Mouse (Mus musculus) thymus, postnatal 25 days (tissue): ENCODE measurements at regions not wholly inside any gene's neighbourhood (a gene's known extent, or its start where the extent isn't known, plus 50 kb on each side); places are given as distances from the start of the nearest gene placed in this dataset.
"Not testable (repeated sequence)": the region's sequence is repeated elsewhere in the genome, so short reads cannot be mapped to it uniquely, and the experiment has no call there.

Experiments used
- DNase-seq: peaks from one replicate; pipeline ENCODE4 v3.0.0; 2022

DNA sequence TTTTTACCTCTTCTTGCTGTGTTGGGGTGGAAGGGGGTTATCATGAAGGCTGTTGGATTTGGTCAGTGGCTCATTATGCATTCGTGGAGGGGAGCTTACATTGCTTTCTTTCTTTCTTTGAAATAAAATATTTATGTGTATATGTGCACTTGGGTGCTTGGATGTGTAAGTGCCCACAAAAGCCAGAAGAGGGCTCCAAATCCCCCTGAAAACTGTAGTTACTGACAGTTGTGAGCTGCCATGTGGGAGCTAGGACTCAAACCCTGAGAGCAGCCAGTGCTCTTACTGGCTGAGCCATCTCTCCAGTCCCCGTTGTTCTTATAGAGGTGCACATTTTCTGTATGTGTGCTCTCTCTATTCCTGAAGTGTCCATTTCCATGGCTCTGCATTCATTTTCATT is 415.6 kb upstream of the Zfp507 start:
- DNase-seq, result no peak

DNA sequence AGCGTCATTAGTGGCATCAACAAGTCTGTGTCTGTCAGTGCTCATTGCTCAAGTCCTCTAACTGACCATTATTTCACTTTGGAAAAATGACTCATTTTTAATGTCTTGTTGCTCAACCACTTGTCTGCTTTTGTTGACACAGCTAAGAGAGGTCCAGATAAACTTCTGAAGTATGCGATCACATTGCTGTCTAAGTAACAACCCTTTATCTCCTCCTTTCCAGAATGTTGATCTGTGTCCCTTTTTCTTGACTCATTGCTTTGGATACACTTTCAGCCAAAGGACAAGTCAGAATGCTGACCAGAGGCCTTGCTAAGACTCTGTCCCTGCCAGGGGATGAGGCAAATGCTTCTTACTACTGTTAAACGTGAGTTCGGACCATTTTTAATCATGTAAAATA is 407.2 kb upstream of the Zfp507 start:
- no peak for DNase-seq

DNA sequence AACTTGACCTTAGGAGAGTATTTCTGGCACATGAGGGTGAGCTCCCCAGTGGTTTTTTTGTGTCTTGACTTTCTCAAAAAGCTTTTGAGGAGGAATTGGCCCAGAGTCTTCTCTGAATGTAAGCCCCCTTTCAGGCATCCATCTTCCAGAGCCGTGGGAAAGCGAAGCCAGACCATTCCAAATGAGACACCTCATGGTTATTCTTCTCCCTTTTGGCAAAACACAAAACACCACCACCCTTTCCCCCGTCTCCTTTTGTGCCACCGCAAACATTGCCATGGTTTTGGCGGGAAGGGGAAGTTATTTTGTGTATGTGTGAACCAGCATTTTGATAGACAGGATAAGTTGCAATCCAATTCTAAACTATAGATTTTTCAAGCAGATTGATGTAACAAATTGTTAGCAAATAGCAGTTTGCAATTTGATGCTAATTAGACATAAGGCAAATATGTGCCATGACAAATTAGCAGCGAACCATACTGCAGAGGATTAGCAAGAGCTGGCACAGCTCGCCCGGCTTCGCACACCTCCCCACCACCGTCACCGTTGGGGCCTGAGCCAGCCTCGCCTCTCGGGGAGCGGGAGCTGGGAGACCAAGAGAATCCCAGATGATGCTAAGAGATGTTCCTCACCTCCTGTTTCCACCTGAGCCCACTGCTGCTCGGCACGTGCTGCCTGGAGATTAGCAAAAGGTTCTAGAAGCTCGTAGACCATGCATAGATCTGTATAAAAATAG is 404.9 kb upstream of the Zfp507 start:
- no peak for DNase-seq

DNA sequence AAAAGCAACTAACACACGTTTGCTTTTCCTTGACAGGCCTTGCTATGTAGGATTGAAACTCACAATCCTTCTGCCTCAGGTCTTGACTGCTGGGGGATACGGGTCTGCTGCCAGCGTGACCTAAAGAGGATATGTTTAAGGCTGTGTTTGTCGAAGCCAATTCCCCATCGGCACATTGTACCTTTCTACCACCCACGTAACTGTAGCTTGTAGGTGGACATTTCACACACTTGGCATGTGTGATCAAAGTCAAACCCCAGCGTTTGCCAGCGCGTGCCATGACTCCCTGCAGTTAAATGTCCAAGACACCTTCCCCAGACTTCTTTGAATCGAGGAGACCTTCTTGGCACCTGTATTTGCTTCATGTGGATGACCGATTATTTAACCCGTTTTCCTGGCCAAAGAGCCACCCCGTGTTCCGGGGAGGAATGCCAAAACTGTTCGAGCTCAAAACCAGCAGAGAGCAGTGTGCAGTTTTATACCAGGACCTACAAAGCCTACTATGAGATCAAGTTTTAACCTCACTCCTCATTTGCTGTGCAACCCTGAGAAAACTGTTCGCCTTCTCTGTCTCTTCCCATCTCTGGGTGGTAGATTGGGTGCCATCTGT is 395.4 kb upstream of the Zfp507 start:
- no peak for DNase-seq

DNA sequence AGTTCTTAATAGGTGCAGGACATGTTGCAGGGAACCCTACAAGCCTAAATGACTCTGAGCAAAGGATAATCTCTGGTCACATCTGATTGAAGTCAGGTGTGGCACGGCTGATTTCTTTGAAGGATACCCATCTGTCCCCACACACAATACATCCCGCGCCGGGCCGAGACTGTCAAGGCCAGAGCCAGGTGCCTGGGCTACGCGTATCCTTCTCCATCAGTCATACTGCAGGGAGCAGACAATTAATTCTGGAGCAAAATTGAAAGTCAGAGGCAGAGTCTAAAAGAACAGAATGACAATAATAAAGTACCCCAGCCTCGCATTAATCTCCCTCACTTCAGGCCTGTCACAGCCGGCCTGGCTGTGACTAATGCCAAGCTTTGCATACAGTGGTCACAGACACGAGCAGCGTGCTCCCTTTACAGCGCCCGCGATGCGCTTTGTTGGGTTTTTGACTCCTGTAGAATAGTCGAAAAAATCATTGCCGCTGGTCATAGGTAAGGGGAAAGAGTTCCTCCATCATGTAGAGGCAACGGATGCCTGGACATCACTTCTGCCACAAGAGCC is 393.4 kb upstream of the Zfp507 start:
- no peak for DNase-seq

DNA sequence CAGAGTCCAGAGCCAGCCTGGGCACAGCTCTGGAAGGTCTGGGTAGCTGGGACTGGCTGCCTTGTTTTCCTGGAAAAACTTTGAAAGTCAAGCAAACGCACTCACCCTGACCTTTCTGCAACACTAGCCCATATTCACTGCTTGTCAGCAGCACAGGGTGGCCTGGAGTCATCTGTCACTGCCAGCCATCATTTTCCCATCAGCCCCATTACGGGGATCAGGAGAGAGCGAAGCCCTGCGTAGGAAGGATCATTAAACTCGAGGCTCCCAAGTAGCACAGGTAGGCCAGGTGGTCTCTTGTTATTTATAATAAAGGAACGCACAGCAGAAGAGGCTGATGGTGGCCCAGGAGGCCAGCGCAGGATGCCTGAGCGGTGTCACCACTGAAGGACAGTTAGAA is 389.8 kb upstream of the Zfp507 start:
- no peak for DNase-seq

DNA sequence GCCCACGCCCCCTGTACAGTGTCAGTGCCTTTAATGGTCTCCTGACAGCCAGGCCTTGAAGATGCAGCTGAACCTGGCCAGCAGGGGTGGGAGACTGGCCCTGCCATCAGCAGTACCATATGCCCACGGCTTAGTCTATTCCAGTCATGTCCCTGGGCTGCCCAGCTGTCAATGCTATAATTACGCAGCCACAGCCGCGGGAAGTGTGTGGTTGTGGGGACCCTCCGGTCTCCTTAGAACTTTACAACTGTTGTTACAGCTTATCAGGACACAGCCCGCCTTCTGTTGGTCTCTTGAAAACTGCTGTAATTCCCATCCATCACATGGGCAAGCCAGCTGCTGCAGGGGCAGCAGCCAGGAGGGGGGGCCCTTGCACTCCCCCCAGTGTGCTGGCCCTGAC is 375.1 kb upstream of the Zfp507 start:
- DNase-seq, result no peak

DNA sequence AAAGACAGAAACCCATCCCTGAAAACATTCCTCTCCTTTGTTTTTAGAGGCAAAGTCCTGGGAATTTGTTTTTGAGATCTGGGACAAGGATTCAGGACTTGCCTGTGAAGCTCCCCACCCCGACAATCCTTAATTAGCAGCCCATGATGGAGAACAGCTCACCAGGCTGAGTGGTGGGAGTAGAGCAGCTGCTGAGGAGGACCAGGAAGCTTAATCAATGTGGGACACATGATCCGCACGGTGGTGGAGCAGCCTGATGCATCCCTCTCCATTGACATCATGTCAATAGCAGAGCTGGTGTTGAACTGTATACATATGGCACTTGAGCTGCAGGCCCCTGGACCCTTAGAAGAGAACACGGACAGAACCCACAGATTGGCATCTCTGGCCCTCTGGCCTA is 372.5 kb upstream of the Zfp507 start:
- DNase-seq, result no peak

DNA sequence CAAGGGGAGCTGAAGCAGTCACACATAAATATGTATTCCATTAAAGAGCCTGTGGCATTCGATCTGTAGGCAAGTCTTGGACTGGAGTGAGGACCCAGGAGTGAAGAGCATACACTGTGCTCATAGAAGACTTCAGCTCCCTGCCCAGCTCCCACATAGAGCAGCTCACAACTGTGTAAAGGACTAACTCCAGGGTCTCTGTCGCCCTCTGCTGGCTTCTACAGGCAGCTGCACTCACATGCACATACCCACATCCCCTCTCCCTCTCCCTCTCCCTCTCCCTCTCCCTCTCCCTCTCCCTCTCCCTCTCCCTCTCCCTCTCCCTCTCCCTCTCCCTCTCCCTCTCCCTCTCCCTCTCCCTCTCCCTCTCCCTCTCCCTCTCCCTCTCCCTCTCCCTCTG is 369.7 kb upstream of the Zfp507 start:
- DNase-seq, result not testable (repeated sequence)

DNA sequence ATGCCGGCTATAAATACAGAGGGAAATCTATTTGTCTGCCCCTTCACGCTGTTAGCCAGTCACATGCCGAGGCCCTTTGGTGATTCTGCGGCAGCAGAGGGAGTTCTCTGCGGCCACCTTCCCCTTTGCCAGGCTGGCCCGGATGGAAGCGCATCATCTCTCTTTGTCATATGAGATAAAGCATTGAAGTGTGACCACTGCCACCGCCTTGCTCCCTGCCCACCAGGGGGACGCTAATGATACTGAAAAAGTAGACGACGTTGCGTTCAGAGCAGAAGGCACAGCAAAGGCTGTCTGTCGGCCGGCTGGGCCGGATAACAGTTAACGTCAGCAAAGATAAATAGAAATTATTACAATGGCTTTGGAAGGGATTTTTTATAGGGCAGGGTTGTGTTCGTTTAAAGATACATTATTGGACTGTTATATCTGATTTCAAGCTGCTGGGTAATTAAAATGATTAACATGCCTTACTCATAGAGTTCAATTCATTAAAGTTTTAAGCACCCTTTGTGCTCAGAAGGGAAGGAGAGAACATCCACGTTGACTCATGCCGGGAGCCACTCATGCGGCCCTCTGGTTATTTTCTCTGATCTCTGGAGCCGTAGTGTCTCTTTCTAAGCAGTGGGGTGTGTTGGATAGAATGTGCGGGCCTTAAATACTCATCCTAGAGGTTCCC is 354.6 kb upstream of the Zfp507 start:
- DNase-seq, result no peak

DNA sequence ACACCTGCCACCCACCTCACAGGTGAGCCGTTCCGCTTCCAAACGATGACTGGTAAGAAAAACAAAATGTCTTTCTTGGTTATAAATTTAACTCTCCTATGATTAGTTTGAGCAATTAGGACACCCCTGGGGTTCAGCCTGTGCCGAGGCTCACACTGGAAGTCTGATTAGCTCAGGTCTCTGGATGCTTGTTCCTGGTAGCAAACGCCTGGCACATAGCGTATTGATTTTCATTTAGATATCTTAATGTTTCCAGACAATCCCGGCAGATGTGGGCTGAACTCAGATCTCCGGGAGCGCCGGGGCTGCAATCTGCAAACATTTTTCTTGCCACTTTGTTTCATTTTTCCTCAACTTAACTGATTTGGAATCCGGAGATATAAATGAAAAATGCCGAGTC is 353.8 kb upstream of the Zfp507 start:
- DNase-seq, result no peak

DNA sequence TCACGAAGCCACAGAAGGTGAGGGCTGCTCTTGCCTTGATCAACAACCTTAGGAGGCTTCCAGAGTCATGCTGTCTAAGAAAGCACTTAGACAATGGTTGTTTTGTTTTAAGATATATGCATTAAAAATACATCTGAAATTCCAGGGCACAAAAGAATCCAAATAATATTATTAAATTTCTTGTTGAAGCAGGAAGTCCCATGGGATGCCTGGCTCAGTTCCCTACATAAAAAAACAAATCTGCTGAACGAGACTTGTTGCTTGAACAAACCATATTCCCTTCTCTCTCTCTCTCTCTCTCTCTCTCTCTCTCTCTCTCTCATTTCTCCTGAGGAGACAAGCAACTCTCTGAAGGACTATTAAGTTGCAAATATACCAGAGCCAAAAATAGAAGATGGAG is 352.8 kb upstream of the Zfp507 start:
- DNase-seq, result no peak

DNA sequence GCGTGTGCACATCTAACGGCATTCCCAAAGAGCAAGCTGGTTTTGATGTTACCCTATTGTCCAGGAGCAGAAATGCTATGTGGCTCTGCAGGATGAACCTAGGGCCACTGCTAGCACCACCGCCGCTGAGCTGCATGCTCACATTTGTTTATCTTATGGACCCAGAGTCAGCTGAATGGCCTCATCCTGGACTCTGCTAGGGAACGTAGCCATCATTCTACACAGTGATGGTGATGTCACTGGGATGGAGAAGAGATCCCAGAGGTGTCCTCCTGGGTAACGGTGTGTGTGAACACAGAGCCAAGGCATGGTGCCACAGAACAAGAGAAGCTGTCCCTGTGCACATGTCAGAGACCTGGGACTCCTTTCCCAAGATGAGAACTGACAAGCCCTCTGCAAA is 352.4 kb upstream of the Zfp507 start:
- DNase-seq, result no peak

DNA sequence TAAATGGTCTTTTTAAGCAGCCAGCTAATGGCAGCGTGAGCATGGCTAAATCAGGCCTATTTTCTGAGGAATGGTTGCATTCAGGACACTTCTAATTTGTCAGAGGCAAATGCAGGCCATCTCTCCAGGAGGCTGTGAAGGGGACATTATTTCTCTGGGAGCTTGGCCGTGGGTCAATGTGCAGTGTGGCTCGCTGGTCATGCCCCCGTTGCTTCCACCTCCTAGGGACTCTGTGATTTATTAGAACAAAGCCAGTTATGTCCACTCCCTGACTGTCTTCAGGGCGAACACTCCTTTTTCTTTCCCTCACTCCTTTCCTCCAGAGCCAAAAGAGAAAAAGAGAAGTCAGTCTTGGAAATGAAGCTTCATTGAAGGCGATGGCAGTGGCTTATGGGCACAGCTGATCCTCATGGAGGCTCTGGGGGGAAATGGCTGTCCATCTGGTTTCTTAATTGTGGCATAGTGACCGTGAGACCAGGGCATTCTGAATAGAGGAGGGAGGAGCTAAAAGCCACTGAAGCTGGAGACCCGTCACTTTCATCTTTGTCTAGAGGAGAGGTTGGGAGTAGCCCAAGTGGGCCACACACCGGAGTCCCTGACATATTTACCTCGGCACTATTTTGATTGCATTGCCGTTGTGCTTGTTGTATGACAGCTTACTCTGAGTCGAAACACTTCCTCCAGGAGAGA is 348.2 kb upstream of the Zfp507 start:
- DNase-seq, result no peak

DNA sequence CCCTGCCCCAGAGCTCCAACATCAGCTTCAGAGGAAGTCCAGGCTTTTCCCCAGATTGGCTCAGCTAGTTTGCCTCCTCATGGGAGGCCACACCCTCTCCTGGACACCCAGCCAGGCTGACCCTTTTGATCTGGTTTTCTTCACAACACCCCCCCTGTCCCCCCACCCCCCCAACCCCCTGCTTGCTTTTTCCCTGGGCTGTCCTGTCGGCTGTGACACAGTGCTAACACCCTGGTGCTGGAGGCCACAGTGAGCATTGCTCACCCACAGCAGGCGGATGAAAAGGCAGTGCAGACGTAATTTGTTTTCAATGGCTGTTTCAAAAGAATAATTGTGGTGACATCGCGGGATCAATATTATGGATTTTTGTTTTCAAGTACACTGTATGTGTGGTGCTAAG is 333.8 kb upstream of the Zfp507 start:
- DNase-seq, result no peak

DNA sequence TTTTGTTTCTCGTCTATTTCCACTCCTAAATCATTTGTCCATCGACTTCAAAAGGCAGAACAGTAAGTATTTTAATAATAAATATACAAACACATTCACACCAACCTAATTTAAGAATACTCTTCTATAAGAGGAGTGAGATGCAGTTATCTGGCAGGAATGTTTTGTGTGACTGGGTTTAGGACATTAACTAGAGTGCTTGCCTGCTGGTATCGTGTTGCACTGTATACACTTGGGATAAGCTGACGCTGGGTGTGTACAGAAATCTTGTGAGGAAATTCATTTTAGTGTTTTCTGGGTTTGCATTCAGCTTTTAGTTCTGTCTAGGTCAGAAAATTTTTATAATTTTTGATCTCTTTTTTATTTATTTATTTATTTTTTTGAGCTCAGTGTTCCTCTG is 331.8 kb upstream of the Zfp507 start:
- no peak for DNase-seq

DNA sequence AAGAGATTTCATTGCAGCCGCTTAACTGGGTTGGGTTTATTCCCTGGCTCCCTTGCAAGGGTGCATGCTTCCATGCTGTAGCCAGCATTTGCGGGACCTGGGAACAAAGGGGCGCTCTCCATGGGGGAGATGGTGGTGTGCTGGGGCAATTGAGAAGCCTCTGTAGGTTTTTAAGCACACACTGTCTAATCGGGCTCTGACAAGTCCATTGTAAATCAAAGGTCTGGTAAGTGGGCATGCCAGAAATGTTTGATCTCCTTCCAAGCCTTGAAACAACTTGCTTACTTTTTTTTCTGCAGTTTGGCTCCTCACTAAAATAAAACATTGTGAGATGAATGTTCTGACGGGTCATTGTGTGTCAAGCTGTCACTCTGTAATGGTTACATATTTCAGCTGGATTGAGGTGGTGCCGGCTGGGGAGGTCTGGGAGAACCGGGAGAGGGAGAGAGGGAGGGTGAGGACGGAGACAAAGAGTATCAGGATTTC is 330.9 kb upstream of the Zfp507 start:
- DNase-seq, result no peak

DNA sequence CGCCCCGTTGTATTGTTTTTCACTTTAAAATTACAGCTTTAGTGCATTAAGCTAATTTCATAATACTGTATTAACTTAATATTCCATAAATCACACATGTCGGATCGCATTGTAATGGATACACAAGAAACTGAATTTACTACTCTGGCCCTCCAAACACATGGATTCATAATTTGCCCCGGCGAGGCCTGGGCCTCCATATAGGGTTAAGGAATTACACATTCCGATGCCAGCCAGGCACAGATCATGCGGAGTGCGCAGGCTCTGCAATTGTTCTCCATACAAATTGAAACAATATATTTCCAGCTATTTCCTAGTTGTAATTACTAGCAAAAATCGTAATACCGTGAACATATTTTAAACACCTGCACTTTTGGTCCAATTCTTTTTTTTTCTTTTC is 330.2 kb upstream of the Zfp507 start:
- no peak for DNase-seq

DNA sequence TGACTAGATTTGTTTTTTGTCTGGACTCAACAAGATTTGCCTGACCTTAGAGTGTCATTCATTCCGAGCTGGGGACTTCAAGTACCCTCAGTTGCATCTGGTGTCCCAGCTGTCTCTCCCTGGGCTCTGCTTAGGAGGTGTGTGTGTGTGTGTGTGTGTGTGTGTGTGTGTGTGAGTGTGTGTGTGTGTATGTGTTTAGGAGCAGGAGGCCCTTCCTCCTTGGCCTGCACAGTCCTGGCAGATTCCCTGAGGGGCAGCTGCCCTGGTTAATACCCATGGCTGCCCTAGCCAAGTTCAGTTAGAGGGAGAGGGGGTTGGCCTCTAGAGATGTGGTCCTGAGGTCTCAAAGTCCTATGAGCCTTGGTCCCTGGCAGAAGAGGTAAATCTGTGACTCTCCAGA is 329.8 kb upstream of the Zfp507 start:
- DNase-seq, result no peak

DNA sequence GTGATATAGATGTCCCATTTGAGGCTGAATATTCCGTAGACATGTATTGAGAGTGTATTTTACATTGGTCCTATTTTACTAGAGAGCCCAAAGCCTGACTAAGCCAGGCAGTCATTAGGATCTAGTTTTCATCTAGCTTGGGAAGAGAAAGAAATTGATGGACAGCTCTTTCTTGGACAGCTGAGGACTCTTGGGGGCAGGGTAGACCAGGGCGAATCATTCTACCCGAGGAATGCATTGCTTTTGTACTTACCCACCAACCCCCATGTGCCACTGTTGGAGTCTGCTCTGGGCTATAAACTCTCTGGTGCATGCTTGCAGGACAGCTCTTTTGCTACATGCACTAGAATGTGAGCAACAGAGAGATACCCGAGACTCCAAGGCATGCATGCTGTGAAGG is 294.3 kb upstream of the Zfp507 start:
- no peak for DNase-seq

DNA sequence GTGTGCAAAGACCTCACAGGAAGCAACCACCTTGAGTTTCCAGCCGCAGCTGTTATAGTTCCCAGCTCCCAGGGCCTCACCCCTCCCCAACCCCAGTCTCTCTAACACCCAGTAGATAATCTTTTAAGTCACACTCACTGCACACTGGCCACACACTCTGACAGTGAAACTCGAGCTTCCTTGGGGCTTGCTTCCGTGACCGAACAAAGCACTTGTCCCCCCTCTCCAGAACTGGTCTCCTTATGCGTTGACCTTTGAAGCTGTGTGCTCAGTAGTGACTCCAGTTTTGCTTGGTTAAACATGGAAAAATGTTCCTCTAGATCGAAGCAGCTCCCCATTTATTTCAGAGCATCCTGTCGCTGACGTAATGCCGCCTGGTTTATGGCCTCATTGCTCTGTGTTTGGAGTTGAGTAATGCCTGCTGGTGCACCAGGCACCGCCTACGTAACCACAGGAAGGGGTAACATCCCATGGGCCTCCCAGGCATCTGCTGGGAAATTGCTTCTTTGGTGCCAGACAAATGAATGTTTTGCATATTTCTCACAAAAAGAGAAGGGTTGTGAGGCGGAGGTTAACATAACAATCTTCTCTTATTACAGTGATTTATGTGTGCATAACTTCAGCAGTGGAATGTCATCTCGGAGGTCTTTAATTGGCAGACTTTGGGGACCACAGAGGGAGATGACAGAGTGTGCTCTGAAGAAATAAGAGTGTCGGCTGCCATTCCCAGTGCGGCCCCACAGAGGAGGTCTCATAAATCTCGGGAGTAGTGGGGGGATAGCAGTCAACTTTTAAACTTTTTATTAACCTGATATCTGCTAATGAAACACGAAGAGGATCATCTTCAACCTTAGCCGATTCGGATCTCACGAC is 292.7 kb upstream of the Zfp507 start:
- DNase-seq, result no peak

DNA sequence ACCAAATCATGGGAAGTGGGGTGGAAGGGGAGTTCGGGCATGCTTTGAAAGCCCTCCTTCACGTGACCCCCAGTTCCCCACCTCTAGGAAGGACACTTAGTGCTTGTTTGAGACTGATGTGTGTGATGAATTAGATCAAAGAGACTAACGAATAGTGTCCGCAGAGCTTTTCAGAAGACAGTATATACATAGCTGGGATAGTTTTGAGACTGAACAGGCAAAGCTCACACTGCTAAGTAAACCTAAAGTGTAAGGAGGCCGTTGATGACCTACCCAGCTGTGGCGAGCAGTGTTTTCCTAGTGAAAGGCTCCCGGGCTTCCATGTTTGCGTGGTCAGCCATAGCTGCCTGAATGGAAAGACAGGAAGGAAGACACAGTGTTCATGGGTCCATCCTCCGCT is 288.3 kb upstream of the Zfp507 start:
- DNase-seq, result no peak
